Mouse (Mus musculus) ES-E14 (cell line): ENCODE results near the gene Rad9b. TPM values are rescaled to one million over a fixed set of nuclear protein-coding genes. Genes with fewer than 3 reads are reported as not detected.

ENCODE experiments used
- DNase-seq: peaks from one replicate; pipeline ENCODE4 v3.0.0-alpha.2; 2013; ENCODE audit warnings: low read depth, low spot score
- H3K27ac ChIP-seq: 2 replicates; pipeline ENCODE4 v1.5.1; 2012; ENCODE audit warnings: low read depth, mild to moderate bottlenecking, low read length, moderate library complexity, mixed read lengths; ENCODE audit not compliant: poor library complexity, insufficient read depth, severe bottlenecking
- H3K36me3 ChIP-seq: 2 replicates; pipeline ENCODE4 v1.6.1; 2012; ENCODE audit warnings: mild to moderate bottlenecking, low read length, moderate library complexity, mixed read lengths; ENCODE audit not compliant: control insufficient read depth, poor library complexity, insufficient read depth, severe bottlenecking
- H3K4me1 ChIP-seq, 2 experiments: fragments of 150-350 bp in 1 of 2; sonication (generic) in 1 of 2; 2 replicates each; pipeline ENCODE4 v1.6.1; 2012; ENCODE audit warnings: low read length in 2 of 2, mild to moderate bottlenecking in 1 of 2, mixed read lengths in 1 of 2; ENCODE audit not compliant: control insufficient read depth in 2 of 2, insufficient read depth in 2 of 2, poor library complexity in 1 of 2
- H3K4me3 ChIP-seq, 2 experiments: fragments of 150-350 bp in 1 of 2; sonication (generic) in 1 of 2; 2 replicates each; pipeline ENCODE4 v1.5.1; 2012; ENCODE audit warnings: low read length in 2 of 2, low read depth in 1 of 2, mild to moderate bottlenecking in 1 of 2, mixed read lengths in 1 of 2; ENCODE audit not compliant: insufficient read depth in 1 of 2, poor library complexity in 1 of 2, severe bottlenecking in 1 of 2
- H3K9ac ChIP-seq: 2 replicates; pipeline ENCODE4 v1.6.1; 2012; ENCODE audit warnings: low read depth, mild to moderate bottlenecking, low read length, mixed read lengths; ENCODE audit not compliant: poor library complexity, insufficient read depth, severe bottlenecking
- H3K9me3 ChIP-seq: fragments of 150-350 bp; sonication (generic); 2 replicates; pipeline ENCODE4 v1.6.1; 2012; ENCODE audit warnings: low read depth, mild to moderate bottlenecking, low read length; ENCODE audit not compliant: control insufficient read depth, insufficient read depth
- CHD2 ChIP-seq: IDR thresholded peaks from 2 replicates; pipeline ENCODE4 v1.6.1; 2014; ENCODE audit warnings: mild to moderate bottlenecking, low read depth, low read length, inconsistent platforms
- HCFC1 ChIP-seq: IDR thresholded peaks from 2 replicates; pipeline ENCODE4 v1.6.1; 2012; ENCODE audit warnings: low read length, inconsistent platforms, borderline replicate concordance; ENCODE audit not compliant: insufficient read depth
- MAFK ChIP-seq: IDR thresholded peaks from 2 replicates; pipeline ENCODE4 v1.6.1; 2014; ENCODE audit warnings: mild to moderate bottlenecking, low read depth, low read length, inconsistent platforms; ENCODE audit not compliant: insufficient read depth
- ZC3H11A ChIP-seq: IDR thresholded peaks from 2 replicates; pipeline ENCODE4 v1.6.1; 2012; ENCODE audit warnings: low read depth, mild to moderate bottlenecking, inconsistent platforms, low read length, borderline replicate concordance
- ZNF384 ChIP-seq: IDR thresholded peaks from 2 replicates; pipeline ENCODE4 v1.6.1; 2012; ENCODE audit warnings: low read depth, low read length, inconsistent platforms
- in situ Hi-C, 2 experiments: fragments of 600-800 bp; cut with MboI; formaldehyde crosslinking; loops; one replicate each; pipeline ENCODE4 v1.15.1; 2025; ENCODE audit warnings: low sequenced_read_pairs in 2 of 2, inconsistent platforms in 1 of 2; ENCODE audit not compliant: unreplicated experiment in 2 of 2
- total RNA-seq: library from RNA; depleted of rRNA; stranded (reverse); fragments of 300-350 nt; gene quantifications from 2 replicates; pipeline ENCODE4 v1.2.3, GENCODE M21; 2012

Gene Rad9b
- total RNA-seq, 1 experiment = 20.5 TPM

DNA sequence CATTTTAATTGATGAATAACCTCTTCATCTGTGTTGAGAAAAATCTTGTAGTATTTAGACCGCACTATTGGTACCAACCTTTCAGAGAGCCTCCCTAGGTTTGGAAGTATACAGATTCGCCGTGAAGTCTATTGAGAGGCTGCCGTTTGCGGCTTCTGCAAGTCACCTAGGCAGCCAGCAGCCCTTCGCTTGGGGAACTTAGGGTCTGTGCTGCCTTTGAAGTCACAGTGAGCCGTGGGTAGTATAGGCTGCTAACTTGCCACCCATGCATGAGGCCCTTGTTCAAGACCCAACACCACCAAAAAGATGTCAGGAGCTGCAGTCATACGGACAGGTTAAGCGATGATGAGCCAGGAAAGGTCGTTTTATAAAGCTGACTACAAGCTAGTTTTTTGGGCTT is 67.8 kb downstream of the Rad9b start:
- TF ChIP-seq ZC3H11A (no peak), ZNF384 (no peak), HCFC1 (no peak), CHD2 (no peak), MAFK (no peak)
- H3K9ac ChIP-seq = no peak overlapping the region
- H3K4me1 ChIP-seq = peaks cover 4 to 6% of the 10 kb centered on the region in 2 experiments
- H3K9me3 ChIP-seq = no peaks in the 10 kb centered on the region
- in situ Hi-C loops = no loop called here
- DNase-seq = no peak
- H3K4me3 ChIP-seq = no peak overlapping the region
- peaks cover 5% of the 10 kb centered on the region for H3K36me3 ChIP-seq
- H3K27ac ChIP-seq = no peak overlapping the region

DNA sequence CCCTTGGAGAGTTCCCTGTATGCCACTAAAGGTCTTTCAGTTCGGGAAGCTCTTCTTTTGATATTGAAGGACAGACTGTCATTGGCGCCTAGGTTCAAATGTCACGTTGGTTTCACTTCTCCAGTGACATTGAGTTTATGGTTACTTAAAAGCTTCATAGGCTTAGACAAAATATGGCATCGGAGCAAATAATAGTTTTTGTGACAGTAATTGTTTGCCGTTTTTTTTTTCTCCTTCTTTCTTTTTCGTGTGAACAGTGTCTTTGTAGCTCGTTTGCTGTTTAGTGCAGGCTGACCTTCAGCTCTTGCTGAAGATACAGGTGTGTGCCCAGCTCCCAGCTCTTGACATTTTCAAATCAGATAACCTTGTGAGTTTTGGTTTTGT is 68.3 kb downstream of the Rad9b start:
- no peak for DNase-seq
- Histone ChIP-seq H3K9me3 (no peaks in the 10 kb centered on the region), H3K36me3 (peaks cover 5% of the 10 kb centered on the region), H3K27ac (no peak overlapping the region), H3K9ac (no peak overlapping the region), H3K4me1 (peaks cover 3 to 4% of the 10 kb centered on the region in 2 experiments), H3K4me3 (peak overlapping the region in 1 of 2 experiments; percentile 97; a peak in 2 of 4 replicates)
- TF ChIP-seq MAFK = no peak
- TF ChIP-seq CHD2 = no peak
- no peak for TF ChIP-seq ZC3H11A
- no peak for TF ChIP-seq ZNF384
- no peak for TF ChIP-seq HCFC1
- in situ Hi-C loops = no loop called here

DNA sequence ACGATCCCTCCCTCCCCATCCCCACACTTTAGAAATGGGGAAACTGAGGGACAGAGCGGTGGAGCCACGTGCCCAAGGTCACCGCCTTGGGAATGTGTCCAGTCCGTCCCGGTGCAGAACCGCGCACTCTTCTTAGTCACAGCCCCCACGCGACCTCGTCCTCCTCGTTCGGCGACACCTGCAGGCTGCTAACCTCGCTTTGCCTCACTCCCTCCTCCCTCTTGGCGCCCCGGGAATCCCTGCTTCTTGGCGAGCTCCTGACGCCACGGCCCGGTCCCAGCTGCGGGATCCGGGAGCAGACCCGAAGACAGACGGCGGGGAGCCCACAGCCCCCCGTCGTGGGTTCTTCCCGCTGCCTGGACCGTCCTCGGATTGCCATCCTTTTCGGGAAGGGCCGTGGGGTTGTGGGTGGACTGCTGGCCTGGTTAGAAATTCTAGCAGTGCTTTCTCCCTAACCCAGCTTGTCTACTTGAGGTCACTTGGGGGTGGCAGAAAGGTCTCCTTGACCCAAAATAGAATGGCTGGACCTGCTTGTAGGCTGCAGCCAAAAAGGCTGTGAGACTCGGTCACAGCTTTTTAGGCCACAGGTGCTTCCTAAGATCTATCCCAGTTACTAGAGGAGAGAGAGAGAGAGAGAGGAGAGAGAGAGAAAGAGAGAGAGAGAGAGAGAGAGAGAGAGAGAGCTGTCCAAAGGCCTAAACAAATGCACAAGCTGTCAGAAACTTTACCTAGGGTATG is 68.8 kb downstream of the Rad9b start:
- in situ Hi-C loops = no loop called here
- Histone ChIP-seq H3K4me3 (peak overlapping the region; percentile 90 to 97), H3K27ac (no peak overlapping the region), H3K4me1 (peaks cover 4 to 5% of the 10 kb centered on the region in 2 experiments), H3K9ac (peak overlapping the region; percentile 84), H3K9me3 (no peaks in the 10 kb centered on the region), H3K36me3 (peaks cover 5% of the 10 kb centered on the region)
- TF ChIP-seq CHD2 (no peak), ZNF384 (no peak), HCFC1 (no peak), ZC3H11A (no peak), MAFK (no peak)
- no peak for DNase-seq

DNA sequence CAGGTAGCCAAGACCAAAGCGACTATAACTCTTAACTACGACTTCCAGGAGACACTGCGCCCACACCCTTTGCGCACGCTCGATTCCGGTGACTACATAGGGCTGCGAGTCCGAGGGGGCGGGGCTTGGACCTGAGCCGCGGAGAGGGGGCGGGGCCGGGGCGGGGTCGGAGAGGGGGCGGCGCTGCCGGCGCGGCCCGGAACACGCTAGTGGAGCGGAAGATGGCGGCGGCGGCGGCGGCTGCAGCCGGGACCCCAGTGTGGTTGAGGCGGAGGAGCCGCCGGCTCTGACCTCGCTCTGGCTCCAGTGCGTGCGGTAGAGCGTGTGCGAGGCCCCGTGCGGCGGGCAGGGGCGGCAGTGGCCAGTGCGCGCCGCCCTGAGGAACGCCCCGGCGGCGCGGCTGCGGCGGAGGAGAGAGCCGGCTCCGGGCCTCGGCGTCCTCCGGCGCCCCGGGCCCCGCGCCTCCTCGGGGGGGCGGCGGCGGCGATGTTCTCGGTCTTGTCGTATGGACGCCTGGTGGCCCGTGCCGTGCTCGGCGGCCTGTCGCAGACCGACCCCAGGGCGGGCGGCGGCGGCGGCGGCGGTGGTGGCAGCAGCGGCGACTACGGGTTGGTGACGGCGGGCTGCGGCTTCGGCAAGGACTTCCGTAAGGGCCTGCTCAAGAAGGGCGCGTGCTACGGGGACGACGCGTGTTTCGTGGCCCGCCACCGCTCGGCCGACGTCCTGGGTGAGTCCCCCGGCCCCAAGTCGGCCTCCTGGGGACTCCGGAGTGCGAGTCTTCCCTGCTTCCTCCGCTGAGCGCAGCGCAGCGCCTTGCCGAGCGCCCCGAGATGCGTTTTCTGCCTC is 69.6 kb downstream of the Rad9b start, which contains the start of gene Pptc7:
Pptc7 (plus strand) TSS at position 183 of the 846 bp plus-strand sequence.
- in situ Hi-C loops = no loop called here
- DNase-seq = peak; percentile 84
- peak within 1 kb of the TSS; percentile 84 for H3K9ac ChIP-seq
- H3K4me3 ChIP-seq = peak within 1 kb of the TSS; percentile 90 to 97
- peaks cover 5% of the 10 kb centered on the region for H3K36me3 ChIP-seq
- no peaks in the 10 kb centered on the region for H3K9me3 ChIP-seq
- TF ChIP-seq ZNF384 (no peak), CHD2 (no peak), MAFK (no peak), HCFC1 (peak; percentile 60; the same call in 1 of the 2 replicates), ZC3H11A (no peak)
- peaks cover 4 to 5% of the 10 kb centered on the region in 2 experiments for H3K4me1 ChIP-seq
- no peak within 1 kb of the TSS for H3K27ac ChIP-seq
